Mouse (Mus musculus) heart, embryonic 12.5 days (tissue): ENCODE data around the gene Zdhhc5. TPM values are rescaled to one million over a fixed set of nuclear protein-coding genes. Genes with fewer than 3 reads are reported as not detected.

Experiments used
- ATAC-seq: fragments of 200-750 bp; cut with Nextera tagmentation; 2 replicates; pipeline ENCODE4 v1.8.0; 2017; ENCODE audit warnings: moderate TSS enrichment, moderate library complexity; ENCODE audit not compliant: insufficient number of reproducible peaks, low FRiP score
- H3K27ac ChIP-seq: fragments of 300-500 bp; sonication (generic); 2 replicates; pipeline ENCODE4 v1.5.1; 2016; ENCODE audit warnings: mild to moderate bottlenecking, moderate library complexity; ENCODE audit not compliant: poor library complexity, severe bottlenecking
- H3K27me3 ChIP-seq: fragments of 300-500 bp; sonication (generic); replicated peaks from 2 replicates; pipeline ENCODE4 v1.6.1; 2016; ENCODE audit warnings: mild to moderate bottlenecking, moderate library complexity
- H3K36me3 ChIP-seq: fragments of 300-500 bp; sonication (generic); 2 replicates; pipeline ENCODE4 v1.6.1; 2016; ENCODE audit warnings: mild to moderate bottlenecking, moderate library complexity
- H3K4me1 ChIP-seq: fragments of 300-500 bp; sonication (generic); replicated peaks from 2 replicates; pipeline ENCODE4 v1.6.1; 2016; ENCODE audit warnings: mild to moderate bottlenecking
- H3K4me2 ChIP-seq: fragments of 300-500 bp; sonication (generic); 2 replicates; pipeline ENCODE4 v1.6.1; 2016; ENCODE audit warnings: mild to moderate bottlenecking, moderate library complexity
- H3K4me3 ChIP-seq: fragments of 300-500 bp; sonication (generic); 2 replicates; pipeline ENCODE4 v1.5.1; 2016; ENCODE audit warnings: mild to moderate bottlenecking
- H3K9ac ChIP-seq: fragments of 300-500 bp; sonication (generic); 2 replicates; pipeline ENCODE4 v1.6.1; 2016; ENCODE audit warnings: mild to moderate bottlenecking, moderate library complexity
- H3K9me3 ChIP-seq: fragments of 300-500 bp; sonication (generic); replicated peaks from 2 replicates; pipeline ENCODE4 v1.6.1; 2016; ENCODE audit warnings: mild to moderate bottlenecking, moderate library complexity
- WGBS: fragments of 180-500 bp; shearing (Covaris S2); methylation state at CpG from one replicate; pipeline ENCODE4 v1.1.7; 2016; 5-methylcytosine and 5-hydroxymethylcytosine counted together
- microRNA counts: library from miRNA; unstranded; fragments of <30 nt; microRNA quantifications from one replicate; lab custom pipeline; 2017
- microRNA-seq: library from miRNA; unstranded; fragments of <30 nt; microRNA quantifications from one replicate; pipeline ENCODE4, GENCODE M21; 2017
- polyA plus RNA-seq: library from polyadenylated mRNA; unstranded; fragments of >200 nt; fragmentation: Nextera tagmentation; extraction: Ambion mirVana; gene quantifications from 2 replicates; pipeline ENCODE4 v1.2.1, GENCODE M21; 2016

Zdhhc5 gene
- polyA plus RNA-seq, 1 experiment from 2014 or later, result 35.4 TPM

GRCm38 (mm10) chr2:84638428-84639220, 76.4 kb downstream of the Zdhhc5 start:
- no peak overlapping the region for H3K4me3 ChIP-seq
- H3K4me2 ChIP-seq, result peak overlapping the region; percentile 62

More at GRCm38 (mm10) chr2:84638428-84639220, 76.4 kb downstream of the Zdhhc5 start:
- Histone ChIP-seq H3K9ac (peak overlapping the region; percentile 48; the same call in 1 of the 2 replicates), H3K27me3 (no peaks in the 10 kb centered on the region), H3K36me3 (peaks cover 11% of the 10 kb centered on the region), H3K27ac (peak overlapping the region; percentile 100), H3K4me1 (peaks cover 82% of the 10 kb centered on the region), H3K9me3 (no peaks in the 10 kb centered on the region)
- 33% methylated on average over 5 of the region's 5 CpGs for WGBS
- no peak for ATAC-seq

MicroRNA genes within 50 kb of the gene (microRNA counts, 519-probe panel; counts per million panel counts)
- 7,616 counts per million, percentile 93 among the panel's probes with 10 or more counts for microRNA mmu-miR-130a (lab: Ali Mortazavi, UCI)

Small RNAs within 50 kb of the gene (microRNA-seq; reads per million reads assigned to microRNA genes)
- gene Mir130a, result 23,192 reads per million, percentile 98 among the genes with 10 or more reads in this experiment

Other genes starting within 250 kb of the Zdhhc5 start
- 78.8 and 80.0 TPM in 2 replicates for gene Tfpi, start 238.4 kb downstream of the Zdhhc5 start, polyA plus RNA-seq
- 105 and 109 TPM in 2 replicates for gene Ctnnd1, start 64.4 kb downstream of the Zdhhc5 start, polyA plus RNA-seq
- 0.10 TPM in 2 replicates for gene Btbd18, start 56.1 kb downstream of the Zdhhc5 start, polyA plus RNA-seq
- 279 and 282 TPM in 2 replicates for gene Selenoh, start 44.4 kb downstream of the Zdhhc5 start, polyA plus RNA-seq
- not detected in 2 replicates for gene Gm28635, start 37.1 kb downstream of the Zdhhc5 start, polyA plus RNA-seq
- gene Med19, start 36.8 kb downstream of the Zdhhc5 start, polyA plus RNA-seq, result 28.8 and 30.3 TPM in 2 replicates
- 154 and 158 TPM in 2 replicates for gene Tmx2, start 36.0 kb downstream of the Zdhhc5 start, polyA plus RNA-seq
- gene Clp1, start 12.2 kb upstream of the Zdhhc5 start, polyA plus RNA-seq, result 22.7 and 23.6 TPM in 2 replicates
- 10.0 and 11.5 TPM in 2 replicates for gene Ypel4, start 18.9 kb upstream of the Zdhhc5 start, polyA plus RNA-seq
- gene Gm19426, start 28.5 kb upstream of the Zdhhc5 start, polyA plus RNA-seq, result 8.5 and 9.2 TPM in 2 replicates
- gene Serping1, start 60.3 kb upstream of the Zdhhc5 start, polyA plus RNA-seq, result 32.2 and 32.8 TPM in 2 replicates
- 90.0 and 95.3 TPM in 2 replicates for gene Ube2l6, start 83.6 kb upstream of the Zdhhc5 start, polyA plus RNA-seq
- 0.17 and 0.43 TPM in 2 replicates for gene Smtnl1, start 107.5 kb upstream of the Zdhhc5 start, polyA plus RNA-seq
- 62.2 and 65.6 TPM in 2 replicates for gene Timm10, start 111.8 kb upstream of the Zdhhc5 start, polyA plus RNA-seq
- gene Slc43a1, start 123.7 kb upstream of the Zdhhc5 start, polyA plus RNA-seq, result 21.8 and 23.0 TPM in 2 replicates
- 0.67 and 1.2 TPM in 2 replicates for gene Rtn4rl2, start 171.5 kb upstream of the Zdhhc5 start, polyA plus RNA-seq
- 33.6 and 35.0 TPM in 2 replicates for gene Slc43a3, start 221.4 kb upstream of the Zdhhc5 start, polyA plus RNA-seq